Mouse (Mus musculus): ENCODE results near the gene Chsy1.

Chsy1 gene

DNA sequence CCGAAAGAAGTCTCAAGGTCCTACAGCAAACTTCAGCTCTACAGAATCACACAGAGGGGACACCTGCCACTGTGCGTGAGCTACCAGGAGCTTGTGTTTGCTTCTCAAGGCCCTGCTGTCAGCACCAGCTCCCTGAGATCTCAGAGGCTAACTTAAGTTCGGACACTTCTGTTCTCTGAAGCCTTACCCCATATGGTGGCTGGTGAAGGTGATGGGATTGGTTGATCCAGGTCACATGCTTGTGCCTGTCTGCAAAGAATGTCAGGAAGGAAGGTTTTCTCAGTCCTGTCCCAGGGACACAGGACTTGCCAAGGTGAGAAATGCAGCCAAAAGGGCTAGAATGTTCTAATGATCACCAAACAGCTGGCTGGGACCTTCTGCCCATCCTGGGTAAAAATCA is 91.1 kb downstream of the Chsy1 start:
- DNase-seq (ENCODE audit: extremely low read depth, insufficient read length, low spot score) = no peak

DNA sequence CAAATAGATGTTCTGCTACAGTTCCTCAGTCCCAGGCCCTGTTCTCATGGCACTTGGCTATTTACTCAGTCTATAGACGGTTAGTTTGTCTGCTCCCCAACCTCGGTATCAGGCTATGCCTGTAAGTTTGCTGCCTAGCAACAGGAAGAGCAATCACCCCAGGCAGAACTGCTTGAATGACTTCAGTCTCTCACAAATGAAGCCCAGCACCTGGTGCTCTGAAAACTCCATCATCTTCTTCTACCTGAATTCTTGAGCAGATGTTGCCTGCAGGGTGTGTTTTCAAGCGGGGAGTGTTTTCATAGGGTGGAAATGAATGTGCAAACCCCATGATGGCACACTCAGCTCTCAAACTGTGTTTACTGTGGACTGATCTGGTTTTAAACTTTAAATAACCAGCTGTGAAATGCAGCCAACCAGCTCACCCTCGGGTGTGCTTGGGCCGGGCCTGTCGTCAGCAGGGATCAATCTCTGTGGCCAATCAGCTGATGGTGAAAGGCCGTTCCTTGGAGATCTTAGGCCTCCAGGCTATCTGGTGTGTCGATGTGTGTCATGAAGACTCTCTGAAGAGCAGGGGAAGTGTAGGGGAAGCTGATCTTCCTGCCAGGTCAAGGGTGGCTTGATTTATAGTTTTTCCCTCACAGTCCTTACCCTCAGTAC is 91.6 kb downstream of the Chsy1 start:
- DNase-seq (ENCODE audit: extremely low read depth, insufficient read length, low spot score) = no peak

DNA sequence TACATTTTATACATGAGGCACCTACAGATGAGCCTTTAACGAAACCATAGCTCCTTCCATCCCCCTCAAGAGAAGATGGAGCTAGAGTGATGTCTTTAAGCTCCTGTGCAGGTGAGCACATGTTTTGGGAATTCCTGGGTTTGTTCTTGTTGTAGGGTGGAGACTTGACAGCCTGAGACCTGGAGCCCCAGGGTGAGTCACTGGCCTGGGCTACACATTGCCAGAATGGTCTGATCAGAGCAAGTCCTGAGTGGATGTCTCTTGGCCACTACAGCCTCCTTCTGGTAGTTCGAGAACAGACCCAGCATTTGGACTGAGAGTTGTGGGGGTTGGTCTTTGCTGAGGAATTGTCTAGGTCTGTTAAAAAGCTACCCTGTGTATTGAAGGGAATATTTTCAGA is 92.3 kb downstream of the Chsy1 start:
- DNase-seq (ENCODE audit: extremely low read depth, insufficient read length, low spot score) = no peak

DNA sequence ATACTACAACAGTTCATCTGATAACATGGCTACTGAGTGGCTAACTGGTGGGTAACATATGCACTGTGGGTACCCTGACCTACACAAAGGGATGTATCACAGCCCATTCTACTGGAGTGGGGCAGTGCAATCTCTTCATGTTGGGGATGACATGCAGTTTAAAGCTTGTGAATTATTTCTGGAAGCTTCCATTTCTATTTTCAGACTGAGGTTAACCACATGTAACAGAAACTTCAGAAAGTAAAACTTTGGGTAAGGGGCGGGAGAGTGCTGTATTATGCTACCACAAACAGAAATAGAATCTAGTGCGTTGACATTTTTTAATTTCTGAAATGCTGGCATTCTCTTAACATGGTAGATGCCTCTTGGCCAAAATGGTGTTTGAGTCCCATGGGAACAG is 100.6 kb downstream of the Chsy1 start:
- no peak for DNase-seq (ENCODE audit: extremely low read depth, insufficient read length, low spot score)

DNA sequence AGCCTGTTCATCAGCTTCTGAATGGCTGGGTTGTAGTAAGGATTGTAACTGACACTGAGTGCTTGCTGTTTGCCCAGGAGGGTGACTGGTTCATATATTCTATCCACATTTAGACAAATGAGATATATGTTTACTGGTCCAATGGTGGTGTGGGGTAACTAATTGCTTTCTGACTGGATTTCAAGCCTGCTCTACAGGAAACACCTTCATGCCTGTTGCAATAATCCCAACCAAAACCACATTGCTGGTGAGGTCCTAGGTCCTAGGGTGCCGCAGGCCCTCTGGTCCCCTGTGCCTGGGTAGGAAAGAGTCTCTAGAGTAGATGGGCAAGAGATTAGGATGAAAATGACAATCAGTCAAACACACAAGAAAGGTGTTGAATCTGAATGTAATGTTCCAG is 103.6 kb downstream of the Chsy1 start:
- no peak for DNase-seq (ENCODE audit: extremely low read depth, insufficient read length, low spot score)

DNA sequence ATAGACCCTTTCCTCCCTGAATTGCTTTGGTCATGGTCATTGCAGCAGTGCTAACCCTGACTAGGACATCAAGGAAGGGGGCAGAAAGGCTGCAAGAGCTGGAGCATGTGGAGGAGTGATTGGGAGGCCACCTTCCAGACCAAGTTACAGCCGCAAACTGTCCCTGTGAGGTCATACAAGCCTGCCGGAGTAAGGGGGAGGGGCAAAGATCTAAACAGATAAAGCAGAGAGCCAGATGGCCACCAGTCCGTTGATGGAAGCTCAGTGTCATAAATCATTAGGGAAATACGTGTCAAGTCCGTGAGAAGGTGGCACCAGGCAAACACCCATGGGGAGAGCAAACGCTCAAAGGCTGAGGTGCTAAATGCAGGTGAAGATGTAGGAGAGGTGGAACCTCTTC is 105.2 kb downstream of the Chsy1 start:
- no peak for DNase-seq (ENCODE audit: extremely low read depth, insufficient read length, low spot score)

DNA sequence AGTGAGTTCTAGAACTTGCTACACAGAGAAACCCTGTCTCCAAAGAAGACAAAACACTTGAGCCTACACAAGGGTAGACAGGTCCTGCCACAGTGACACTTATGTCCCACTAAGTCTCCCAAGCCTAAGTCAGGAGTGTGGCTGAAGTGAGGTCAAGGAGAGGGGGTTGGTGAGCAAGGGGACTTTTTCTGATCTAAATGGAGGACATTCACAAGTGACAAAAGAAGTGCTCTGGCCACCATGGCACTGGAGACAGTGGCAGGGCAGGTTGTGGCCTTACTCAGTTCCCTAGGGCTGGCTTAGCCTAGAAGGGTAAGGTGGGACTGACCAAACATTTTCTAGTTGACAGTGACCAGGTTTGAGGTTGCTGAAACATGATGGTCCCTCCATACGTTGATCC is 106.6 kb downstream of the Chsy1 start:
- DNase-seq (ENCODE audit: extremely low read depth, insufficient read length, low spot score) = no peak

DNA sequence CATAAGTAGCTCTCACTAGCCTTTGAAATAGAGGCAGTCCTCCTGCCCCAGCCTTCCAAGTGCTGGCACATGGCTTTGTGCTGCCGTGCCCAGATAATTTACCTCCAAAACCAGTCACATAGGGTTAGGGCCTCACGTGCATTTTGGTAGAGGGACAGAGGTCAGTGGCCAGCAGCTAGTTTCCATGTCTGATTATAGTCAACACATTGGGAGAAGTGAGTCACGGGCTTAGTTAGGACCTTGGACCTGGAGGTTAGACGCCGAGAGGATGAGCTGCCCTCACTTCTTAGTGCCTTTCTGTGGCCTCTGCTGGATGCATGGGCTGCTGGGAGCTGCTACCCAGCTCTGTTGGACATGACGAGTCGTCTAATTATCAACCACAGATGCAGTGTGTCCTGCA is 107.7 kb downstream of the Chsy1 start:
- no peak for DNase-seq (ENCODE audit: extremely low read depth, insufficient read length, low spot score)

DNA sequence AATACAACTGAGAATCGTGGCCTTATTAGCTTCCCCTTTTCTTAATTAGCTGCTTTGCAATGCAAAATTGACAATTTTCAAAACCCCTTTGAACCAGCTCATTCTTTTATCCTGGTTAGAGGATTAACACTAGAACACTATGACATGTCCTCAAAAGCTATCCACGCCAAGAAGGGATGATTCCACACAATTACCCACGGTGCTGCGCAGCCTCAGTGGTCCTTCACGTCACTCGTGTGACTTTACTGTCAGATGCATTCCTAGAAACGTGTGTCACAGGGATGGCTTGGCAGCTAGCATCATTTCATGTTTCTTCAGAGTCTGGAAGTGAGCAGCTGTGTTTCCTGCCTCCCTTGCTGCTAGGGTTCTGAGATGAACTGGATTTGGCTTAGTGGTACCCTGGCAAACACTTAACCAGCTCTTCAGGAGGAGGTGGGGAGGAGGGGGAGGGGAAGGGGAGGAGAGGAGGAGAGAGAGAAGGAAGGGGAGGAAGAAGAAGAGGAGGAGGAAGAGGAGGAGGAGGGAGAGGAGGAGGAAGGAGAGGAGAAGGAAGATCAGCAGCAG is 108.3 kb downstream of the Chsy1 start:
- DNase-seq (ENCODE audit: extremely low read depth, insufficient read length, low spot score) = no peak

DNA sequence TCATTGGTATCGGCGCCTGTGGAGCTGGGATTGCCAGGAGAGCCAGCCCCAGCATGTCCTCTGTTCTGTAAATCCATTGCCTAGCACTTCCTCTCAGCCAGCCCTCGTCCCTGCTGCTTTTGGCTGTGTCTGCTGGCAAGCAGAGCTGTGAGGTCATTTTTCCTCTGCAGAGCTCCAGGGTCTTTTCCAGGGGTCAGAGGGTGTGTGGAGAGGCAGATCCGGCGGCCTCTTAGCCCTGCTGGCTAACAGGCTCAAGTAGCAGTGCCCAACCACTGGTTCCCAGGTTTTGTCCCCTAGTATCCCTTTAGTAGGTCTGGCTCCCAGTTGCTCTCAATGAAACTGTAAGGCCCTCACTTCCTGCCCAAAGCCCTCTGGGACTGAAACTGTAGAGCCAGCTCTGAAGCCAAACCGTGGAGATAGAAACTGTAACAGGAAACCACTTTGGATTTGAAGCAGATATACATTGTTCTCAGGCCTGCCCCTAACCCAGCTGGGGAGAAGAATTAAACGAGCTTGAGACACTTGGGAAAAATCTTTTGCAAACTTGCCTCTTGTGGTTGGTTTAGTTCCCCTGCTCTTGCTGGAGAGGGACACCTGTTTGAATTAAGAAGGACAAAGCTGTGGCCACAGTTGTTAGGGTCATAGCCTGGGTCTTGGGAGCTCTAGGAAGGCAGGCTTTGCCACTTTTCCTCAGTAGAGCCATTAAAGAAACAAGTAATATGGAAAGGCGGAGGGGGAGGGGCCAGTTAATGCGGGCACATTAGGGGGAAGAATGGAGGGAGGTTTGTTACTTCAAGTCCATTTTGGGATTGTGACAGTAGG is 109.1 kb downstream of the Chsy1 start:
- no peak for DNase-seq (ENCODE audit: extremely low read depth, insufficient read length, low spot score)

DNA sequence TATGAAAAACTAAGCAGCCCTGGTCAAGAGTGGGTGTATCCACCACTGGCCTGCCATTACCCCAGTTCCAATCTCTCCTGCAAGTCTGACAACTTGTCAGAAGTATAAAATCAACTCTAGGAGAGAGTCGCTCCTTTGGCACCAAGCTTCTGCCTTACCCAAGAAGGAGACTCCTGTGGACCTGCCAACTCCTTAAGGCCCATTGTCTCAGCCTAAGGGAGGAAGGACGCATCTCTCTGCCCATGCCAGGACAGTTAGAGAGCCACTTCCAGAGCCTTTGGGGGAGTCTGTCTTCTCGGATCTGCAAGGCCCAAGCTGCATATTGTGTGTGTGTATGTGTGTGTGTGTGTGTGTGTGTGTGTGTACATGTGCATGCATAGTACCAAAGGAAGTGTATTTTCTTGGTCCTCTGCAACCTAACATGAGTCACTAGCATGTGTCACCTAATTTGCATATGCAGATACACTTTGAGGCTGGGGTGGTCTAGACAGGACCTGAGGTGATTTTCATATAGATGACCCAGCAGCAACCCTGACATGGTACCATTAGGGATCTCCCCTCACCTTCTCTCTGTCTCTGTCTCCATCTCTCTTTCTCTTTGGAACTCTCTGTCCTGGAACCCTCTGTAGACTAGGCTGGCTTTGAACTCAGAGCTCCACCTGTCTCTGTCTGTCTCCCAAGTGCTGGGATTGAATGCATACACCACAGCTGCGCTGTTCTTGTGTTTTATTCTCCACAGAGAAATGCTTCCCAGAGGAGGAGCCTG is 109.9 kb downstream of the Chsy1 start:
- DNase-seq (ENCODE audit: extremely low read depth, insufficient read length, low spot score) = no peak

DNA sequence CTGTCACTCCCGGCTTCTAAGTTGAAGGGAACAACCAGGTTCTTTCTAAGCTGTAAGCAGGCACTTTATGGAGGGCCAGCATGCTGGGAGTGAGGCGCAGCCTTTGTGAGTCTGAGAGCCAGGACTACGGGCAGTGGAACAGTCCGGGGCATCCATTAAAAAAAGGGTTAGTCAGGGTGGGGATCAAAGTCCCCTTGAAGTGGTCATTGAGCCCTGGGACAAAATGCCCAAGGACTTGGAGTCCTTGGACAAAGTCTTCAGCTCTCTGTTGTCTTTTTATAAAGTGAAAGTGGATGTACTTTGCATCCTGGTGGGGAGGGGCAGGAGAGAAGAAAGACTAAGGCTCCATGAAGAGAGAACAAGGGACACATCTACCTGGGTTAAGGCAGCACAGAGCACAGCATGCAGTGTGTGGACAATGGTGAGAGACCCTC is 110.5 kb downstream of the Chsy1 start:
- no peak for DNase-seq (ENCODE audit: extremely low read depth, insufficient read length, low spot score)

DNA sequence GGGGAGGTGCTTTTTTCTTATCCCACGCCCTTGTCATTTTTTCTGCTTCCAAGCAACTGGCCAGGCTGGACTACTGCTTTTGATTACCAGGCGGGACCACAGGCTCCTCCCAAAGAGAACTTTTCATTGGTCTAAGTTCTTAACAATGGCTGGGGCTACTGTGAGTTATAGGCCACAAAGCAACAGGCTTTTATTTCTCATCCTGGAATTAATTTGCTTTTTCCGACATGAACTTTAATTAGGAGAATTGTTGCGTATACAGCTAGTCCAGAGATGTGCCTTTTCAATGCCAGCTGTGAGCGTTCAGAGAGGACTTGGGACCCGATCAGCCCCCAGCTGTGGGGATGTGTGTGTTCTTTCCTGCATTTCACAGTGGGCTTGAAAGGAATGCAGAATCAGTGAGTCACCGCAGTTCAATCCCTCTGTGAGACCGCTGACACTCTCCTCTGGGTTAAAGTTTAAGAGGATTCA is 113.3 kb downstream of the Chsy1 start:
- peak; percentile 61 for DNase-seq (ENCODE audit: extremely low read depth, insufficient read length, low spot score)

Measured in 3134 (cell line).